Mouse (Mus musculus) cerebellum, adult 9-10 months (tissue): Measurements from ENCODE around the gene C1qtnf1.

ENCODE experiments used
- DNase-seq: peaks from one replicate; pipeline ENCODE4 v3.0.0; 2022

The C1qtnf1 gene

GRCm38 (mm10) chr11:118476396-118477373 lies 48.7 kb downstream of the C1qtnf1 start, which contains the start of gene Engase:
TSS of gene Engase (plus strand) at chr11:118476829.
- peak; percentile 95 for DNase-seq

DNA sequence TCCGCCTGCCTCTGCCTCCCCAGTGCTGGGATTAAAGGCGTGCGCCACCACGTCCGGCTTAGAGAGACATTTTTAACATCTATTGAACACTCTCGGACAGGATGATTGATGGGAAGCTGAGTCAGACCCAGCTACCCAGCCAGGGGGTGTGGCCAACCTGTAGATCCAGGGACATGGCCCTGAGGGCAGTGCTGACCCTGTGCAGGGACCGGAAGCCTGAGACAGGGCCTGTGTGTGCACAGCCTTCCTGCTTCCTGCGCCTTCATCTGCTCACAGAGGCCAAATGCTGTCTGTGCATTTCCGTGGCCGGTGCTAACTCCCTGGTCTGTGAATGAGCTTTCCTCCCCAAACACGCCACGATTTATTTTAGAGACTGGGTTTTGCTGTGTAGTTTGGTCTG lies 51.8 kb downstream of the C1qtnf1 start:
- DNase-seq: no peak

GRCm38 (mm10) chr11:118481231-118481630 lies 53.2 kb downstream of the C1qtnf1 start:
- no peak for DNase-seq

DNA sequence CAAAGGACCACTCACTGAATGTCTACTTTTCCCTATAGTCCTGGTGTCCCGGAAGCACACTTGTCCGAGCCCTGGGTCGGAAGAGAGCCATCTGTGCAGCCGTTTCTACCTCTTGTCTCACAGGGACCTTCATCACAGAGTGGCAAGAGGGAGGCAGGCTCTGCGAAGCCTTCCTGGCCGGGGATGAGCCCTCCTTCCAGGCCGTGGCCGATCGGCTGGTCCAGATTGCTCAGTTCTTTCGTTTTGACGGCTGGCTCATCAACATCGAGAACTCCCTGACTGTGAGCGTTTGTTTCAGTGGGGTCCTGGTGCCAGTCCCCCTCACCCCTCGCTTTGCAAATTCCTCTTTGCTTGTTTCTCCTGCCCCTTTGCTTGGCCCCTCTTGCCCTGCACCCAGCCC lies 53.7 kb downstream of the C1qtnf1 start:
- DNase-seq: no peak

DNA sequence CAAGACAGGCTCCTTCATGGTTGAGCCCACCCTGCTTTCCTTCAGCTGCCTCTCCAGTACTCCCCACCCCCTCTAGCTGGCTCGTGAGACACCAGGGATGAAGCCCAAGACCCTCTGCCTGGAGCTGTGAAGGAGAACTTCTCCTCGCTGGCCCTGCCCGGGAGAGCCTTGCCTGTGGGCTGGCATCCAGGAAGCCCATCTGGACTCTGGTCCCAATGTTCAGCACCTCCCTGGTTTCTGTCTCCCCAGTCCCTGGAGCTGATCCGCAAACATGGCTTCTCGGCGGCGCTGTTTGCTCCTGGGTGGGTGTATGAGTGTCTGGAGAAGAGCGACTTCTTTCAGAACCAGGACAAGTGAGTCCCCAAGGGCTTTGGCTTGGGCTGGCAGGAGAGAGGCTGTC lies 56.2 kb downstream of the C1qtnf1 start:
- peak; percentile 70 for DNase-seq

- DNase-seq: no peak
Measured at GRCm38 (mm10) chr11:118485338-118485737, 57.3 kb downstream of the C1qtnf1 start.

- DNase-seq: no peak
Measured at GRCm38 (mm10) chr11:118485780-118486179, 57.8 kb downstream of the C1qtnf1 start.

GRCm38 (mm10) chr11:118486281-118486680 lies 58.3 kb downstream of the C1qtnf1 start:
- no peak for DNase-seq

DNA sequence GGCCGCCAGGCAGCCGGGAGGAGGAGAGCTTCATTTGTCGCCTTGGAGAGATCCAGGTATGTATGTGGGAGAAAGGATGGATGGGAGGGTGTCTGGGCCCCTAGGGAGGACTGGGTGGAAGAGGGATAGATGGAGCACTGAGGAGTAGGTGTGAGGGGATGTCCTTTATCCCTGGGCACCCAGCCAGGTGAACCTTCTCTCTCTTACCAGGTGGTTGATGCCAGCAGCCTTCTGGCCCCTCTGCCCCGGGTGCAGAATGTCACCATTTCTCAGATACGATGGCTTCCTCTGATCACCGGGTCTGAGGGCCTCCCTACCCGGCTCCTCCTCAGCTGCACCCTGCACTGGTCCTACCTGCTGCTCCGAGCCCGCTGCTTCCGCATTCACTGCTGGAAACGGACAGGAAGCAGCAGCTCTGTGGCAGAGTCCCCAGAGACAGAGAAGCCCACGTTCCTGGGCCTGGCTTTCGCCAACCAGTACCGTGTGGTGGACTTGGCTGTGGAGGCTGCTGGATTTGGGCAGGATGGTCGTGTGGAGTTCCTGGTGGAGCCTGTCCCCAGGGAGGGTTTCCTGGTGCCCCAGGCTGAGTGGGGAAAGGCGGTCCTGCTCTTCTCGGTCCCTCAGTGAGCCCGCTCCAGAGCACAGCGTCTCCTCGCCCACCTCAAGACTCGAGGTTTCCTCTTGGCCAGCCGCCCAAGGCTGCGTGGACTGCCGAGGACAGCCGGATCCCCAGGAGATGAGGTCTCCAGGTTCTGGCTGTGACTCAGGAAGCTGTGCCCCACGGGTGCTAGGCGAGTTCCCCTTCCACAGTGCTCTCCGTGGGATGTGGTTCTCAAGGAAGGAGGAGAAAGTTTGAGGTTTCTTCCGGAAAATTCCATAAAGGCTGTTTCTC lies 59.1 kb downstream of the C1qtnf1 start:
- peak; percentile 24 for DNase-seq

- no peak for DNase-seq
Measured at GRCm38 (mm10) chr11:118488191-118488906, 60.3 kb downstream of the C1qtnf1 start.

DNA sequence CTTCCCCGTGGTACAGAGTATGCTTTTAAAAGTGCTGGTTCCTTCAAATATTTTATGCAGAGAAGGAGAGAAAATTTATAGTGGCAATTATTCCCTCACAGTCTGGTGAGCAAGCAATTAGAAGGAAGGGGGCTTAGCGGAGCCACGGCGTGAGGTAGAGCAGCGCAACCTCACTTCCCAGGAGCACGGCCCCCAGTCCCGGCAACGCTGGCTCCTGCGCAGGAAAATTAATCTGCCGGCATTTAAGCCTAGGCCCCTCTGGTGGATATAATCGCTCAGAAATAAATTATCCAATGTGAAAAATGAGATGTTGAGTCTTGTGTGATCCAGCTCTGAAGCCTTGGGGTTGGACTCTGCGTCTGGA lies 60.9 kb downstream of the C1qtnf1 start:
- DNase-seq: no peak

- DNase-seq: no peak
Measured at GRCm38 (mm10) chr11:118490566-118491218, 62.7 kb downstream of the C1qtnf1 start.

- DNase-seq: no peak
Measured at GRCm38 (mm10) chr11:118491230-118491629, 63.2 kb downstream of the C1qtnf1 start.

- DNase-seq: no peak
Measured at GRCm38 (mm10) chr11:118493458-118493857, 65.5 kb downstream of the C1qtnf1 start.

GRCm38 (mm10) chr11:118494001-118494737 lies 66.2 kb downstream of the C1qtnf1 start:
- DNase-seq: no peak

- DNase-seq: no peak
Measured at GRCm38 (mm10) chr11:118495065-118495464, 67.1 kb downstream of the C1qtnf1 start.

GRCm38 (mm10) chr11:118496066-118496689 lies 68.2 kb downstream of the C1qtnf1 start:
- DNase-seq: no peak
